Mouse (Mus musculus) left cerebral cortex, postnatal 14 days (tissue): Measurements from ENCODE around the gene Prickle1. TPM values are rescaled to one million over a fixed set of nuclear protein-coding genes. Genes with fewer than 3 reads are reported as not detected.

ENCODE experiments used
- DNase-seq, 2 experiments: peaks; one replicate each; pipeline ENCODE4 v3.0.0; 2021 to 2022; ENCODE audit warnings: low spot score in 2 of 2, mixed read lengths in 1 of 2
- intact Hi-C: fragments of 180-260 bp; cut with DNase I; formaldehyde crosslinking; loops from one replicate; pipeline ENCODE4 v1.15.1; 2025
- long read RNA-seq, 2 experiments: library from polyadenylated mRNA; stranded (forward); transcript quantifications; one replicate each; pipeline ENCODE4 v2.0.0; 2021
- total RNA-seq, 2 experiments: library from RNA; stranded (reverse); gene quantifications; 2 replicates each; pipeline ENCODE4 v1.2.3; 2021

The Prickle1 gene
- 10 to 100 TPM; 81.9 to 86.6 TPM for total RNA-seq
- long read RNA-seq, experiment 1, full-length matches to known transcripts: 36 of 85 reads
- long read RNA-seq, experiment 1, partial matches to known transcripts: 19 of 85 reads
- long read RNA-seq, experiment 1, other reads (novel, unspliced or antisense): 30 of 85 reads
- long read RNA-seq, experiment 2, full-length matches to known transcripts: 20 of 65 reads
- long read RNA-seq, experiment 2, partial matches to known transcripts: 16 of 65 reads
- long read RNA-seq, experiment 2, other reads (novel, unspliced or antisense): 29 of 65 reads

- peak; percentile 84 to 89 for DNase-seq
- intact Hi-C loops: loop anchor here (5.0 to 10.0 kb wide), 3 partner anchors 102 to 612 kb away; no protein-coding TSS in a partner anchor
Measured at GRCm38 (mm10) chr15:93595746-93596145, at the start of gene Prickle1. TSS of gene Prickle1 (minus strand) at chr15:93595891.

- intact Hi-C loops: no loop called here
- no peak for DNase-seq
Measured at GRCm38 (mm10) chr15:93640221-93640620, 44.5 kb upstream of the Prickle1 start.

GRCm38 (mm10) chr15:93636976-93637375, 41.3 kb upstream of the Prickle1 start:
- DNase-seq: no peak

GRCm38 (mm10) chr15:93635603-93636002, 39.9 kb upstream of the Prickle1 start:
- intact Hi-C loops: no loop called here
- DNase-seq: no peak

More at GRCm38 (mm10) chr15:93636976-93637375, 41.3 kb upstream of the Prickle1 start:
- intact Hi-C loops: no loop called here

GRCm38 (mm10) chr15:93634536-93634935, 38.8 kb upstream of the Prickle1 start:
- DNase-seq: no peak
- intact Hi-C loops: no loop called here

GRCm38 (mm10) chr15:93630001-93630541, 34.4 kb upstream of the Prickle1 start:
- intact Hi-C loops: no loop called here
- no peak for DNase-seq

DNA sequence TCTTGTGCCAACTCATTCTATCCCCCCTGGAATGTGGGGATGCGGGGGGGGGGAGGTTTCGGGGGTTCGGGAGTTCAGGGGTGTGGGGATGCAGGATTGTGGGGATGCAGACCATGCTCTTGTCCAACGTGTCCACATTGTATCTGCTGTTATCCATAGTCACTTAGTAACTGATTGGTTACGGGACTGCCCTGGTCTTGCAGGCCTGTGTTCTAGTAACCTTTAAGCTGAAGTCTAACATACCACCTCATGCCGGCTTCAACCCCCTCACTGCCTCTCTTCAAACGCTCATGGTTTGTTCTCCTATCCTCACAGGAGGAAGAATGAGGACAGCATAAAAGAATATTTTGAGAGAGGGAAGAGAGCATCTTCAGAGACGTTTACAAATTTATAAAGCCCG, 33.5 kb upstream of the Prickle1 start:
- intact Hi-C loops: no loop called here
- no peak for DNase-seq

DNA sequence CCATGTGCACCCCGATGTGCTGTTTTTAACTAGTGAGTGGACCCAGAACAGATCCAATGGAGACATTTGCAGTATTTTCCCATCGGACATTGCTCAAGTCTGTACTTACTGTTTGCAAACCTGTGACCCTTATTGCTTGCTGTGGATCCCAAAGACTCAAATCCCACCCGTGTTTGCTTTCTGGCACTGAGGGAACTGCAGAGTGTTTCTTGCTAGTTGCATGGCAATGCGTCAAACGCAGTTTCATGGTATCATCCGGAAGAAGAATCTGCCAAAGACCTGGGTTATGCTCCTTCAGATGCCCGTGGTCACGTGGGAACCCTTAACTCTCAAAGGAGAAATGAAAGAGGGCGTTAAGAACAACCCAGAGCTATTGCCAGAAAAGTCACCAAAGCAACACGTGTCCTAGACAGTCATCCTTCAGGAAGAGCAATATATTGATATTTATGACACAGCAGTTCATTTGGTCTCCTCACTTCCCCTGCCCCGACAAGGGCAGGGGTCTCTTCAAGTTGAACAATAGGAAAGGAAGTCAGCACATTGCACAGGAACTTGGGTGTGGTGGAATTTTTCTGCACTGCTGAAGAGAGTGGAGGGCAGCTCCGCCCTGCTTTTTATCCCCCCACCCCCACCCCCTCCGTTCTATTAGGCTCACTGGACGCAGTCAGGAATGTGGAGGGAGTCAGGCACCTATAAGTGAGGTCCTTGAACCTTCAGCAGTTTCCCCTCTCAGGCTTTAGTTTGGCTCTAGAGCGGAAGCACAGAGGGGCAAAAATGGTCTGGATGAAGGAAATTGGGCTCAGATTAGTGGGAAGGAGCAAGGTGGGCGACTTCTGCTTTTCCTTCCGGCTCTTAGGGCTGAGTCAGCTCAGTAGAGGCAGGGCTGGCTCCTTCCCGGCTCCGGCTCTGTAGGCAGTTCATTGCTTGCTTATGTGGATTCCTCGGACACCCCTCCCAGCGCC, 32.4 kb upstream of the Prickle1 start:
- intact Hi-C loops: no loop called here
- peak in 1 of 2 experiments; percentile 12 for DNase-seq

DNA sequence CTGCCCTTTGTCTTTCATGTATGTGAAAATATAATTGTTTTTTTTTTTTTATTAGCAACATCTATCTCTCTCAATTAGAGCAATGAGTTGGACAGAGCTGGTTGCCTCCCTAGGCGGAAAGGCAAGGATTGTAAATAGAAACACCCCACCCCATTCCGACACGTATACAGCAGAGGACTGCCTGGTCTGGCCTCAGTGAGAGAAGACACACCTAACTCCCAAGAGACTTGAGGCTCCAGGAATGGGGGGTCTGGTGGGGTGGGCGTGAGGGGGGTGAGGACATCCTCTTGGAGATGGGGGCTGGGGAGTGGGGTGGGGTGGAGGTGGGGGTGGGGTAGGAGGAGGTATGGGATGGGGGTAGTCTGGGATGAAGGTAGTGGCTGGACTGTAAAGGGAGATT, 23.9 kb upstream of the Prickle1 start:
- intact Hi-C loops: no loop called here
- no peak for DNase-seq

GRCm38 (mm10) chr15:93618442-93619150, 22.9 kb upstream of the Prickle1 start:
- intact Hi-C loops: no loop called here
- DNase-seq: no peak

GRCm38 (mm10) chr15:93616277-93616676, 20.6 kb upstream of the Prickle1 start:
- intact Hi-C loops: no loop called here
- DNase-seq: no peak

DNA sequence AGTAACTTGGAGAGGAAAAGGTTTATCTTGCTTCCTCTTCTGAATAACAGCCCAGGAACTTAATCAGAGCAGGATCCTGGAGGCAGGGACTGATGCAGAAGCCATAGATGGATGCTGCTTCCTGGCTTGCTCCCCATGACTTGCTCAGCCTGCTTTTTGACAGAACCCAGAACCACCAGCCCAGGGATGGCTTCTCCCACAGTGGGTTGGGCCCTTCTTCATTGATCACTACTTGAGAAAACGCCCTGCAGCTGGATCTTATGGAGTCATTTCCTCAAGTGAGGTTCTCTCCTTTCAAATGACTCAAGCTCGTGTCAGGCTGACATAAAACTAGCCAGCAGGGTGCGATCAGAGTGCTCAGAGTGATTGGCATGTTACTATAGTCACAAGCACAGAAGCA, 19.3 kb upstream of the Prickle1 start:
- no peak for DNase-seq
- intact Hi-C loops: no loop called here

GRCm38 (mm10) chr15:93613606-93614005, 17.9 kb upstream of the Prickle1 start:
- no peak for DNase-seq
- intact Hi-C loops: no loop called here

- intact Hi-C loops: no loop called here
Measured at GRCm38 (mm10) chr15:93611536-93612300, 16.0 kb upstream of the Prickle1 start.

DNA sequence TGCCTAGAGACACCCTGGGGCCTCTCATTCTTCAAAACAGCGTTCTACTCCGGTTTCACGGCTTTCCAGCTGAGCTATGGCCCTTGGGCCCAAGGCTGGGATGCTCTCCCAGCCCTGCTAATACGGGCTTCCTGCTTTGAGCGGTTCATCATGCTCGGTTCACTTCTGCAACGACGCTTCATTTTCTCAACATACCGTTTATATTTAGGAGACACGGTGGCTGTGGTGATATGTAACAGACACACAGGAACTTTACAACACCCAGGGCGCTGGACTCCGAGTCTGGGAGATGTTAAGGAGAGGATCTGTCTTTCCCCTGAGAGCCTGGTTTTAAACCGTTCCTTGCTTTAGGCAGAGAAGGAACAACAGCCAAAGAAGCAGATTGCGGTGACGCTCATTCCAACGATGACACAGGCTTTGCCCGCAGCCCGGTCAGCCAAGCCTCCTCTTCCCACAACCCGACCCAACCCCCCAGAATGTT, 15.1 kb upstream of the Prickle1 start:
- peak in 1 of 2 experiments; percentile 14 for DNase-seq
- intact Hi-C loops: no loop called here

More at GRCm38 (mm10) chr15:93611536-93612300, 16.0 kb upstream of the Prickle1 start:
- no peak for DNase-seq

- intact Hi-C loops: no loop called here
- peak; percentile 47 to 74 for DNase-seq
Measured at GRCm38 (mm10) chr15:93610288-93610687, 14.6 kb upstream of the Prickle1 start.

GRCm38 (mm10) chr15:93602850-93603249, 7.2 kb upstream of the Prickle1 start:
- DNase-seq: no peak
- intact Hi-C loops: no loop called here

- no peak for DNase-seq
- intact Hi-C loops: no loop called here
Measured at GRCm38 (mm10) chr15:93601461-93602015, 5.8 kb upstream of the Prickle1 start.
